Mouse (Mus musculus): ENCODE measurements around the gene A730071L15Rik. TPM values are rescaled to one million over a fixed set of nuclear protein-coding genes. Genes with fewer than 3 reads are reported as not detected.

A730071L15Rik gene
- total RNA-seq, 4 experiments from 2014 or later = 0.17 to 0.30 TPM; not detected in 2

- DNase-seq = no peak
These were observed 15.5 kb upstream of the A730071L15Rik start for GRCm38 (mm10) chr11:6184202-6184935.

GRCm38 (mm10) chr11:6187399-6187798, 12.4 kb upstream of the A730071L15Rik start:
- no peak for DNase-seq

- peak; percentile 79 for DNase-seq
These were observed 12.0 kb upstream of the A730071L15Rik start for GRCm38 (mm10) chr11:6187878-6188277.

GRCm38 (mm10) chr11:6196780-6197179, 3.0 kb upstream of the A730071L15Rik start:
- DNase-seq = no peak

GRCm38 (mm10) chr11:6198449-6198848, 1.4 kb upstream of the A730071L15Rik start:
- DNase-seq = no peak

GRCm38 (mm10) chr11:6200087-6200569, 299 bp downstream of the A730071L15Rik start, which contains the start of gene Nudcd3:
TSS of gene Nudcd3 (minus strand) at chr11:6200415.
- DNase-seq = peak; percentile 75

GRCm38 (mm10) chr11:6200570-6200969, 741 bp downstream of the A730071L15Rik start:
- no peak for DNase-seq

GRCm38 (mm10) chr11:6207090-6207489, 7.3 kb downstream of the A730071L15Rik start:
- DNase-seq = no peak

GRCm38 (mm10) chr11:6208158-6208557, 8.3 kb downstream of the A730071L15Rik start:
- DNase-seq = no peak

GRCm38 (mm10) chr11:6216834-6217233, 17.0 kb downstream of the A730071L15Rik start:
- DNase-seq = no peak

GRCm38 (mm10) chr11:6218189-6218896, 18.5 kb downstream of the A730071L15Rik start:
- DNase-seq = no peak

- no peak for DNase-seq
These were observed 20.1 kb downstream of the A730071L15Rik start for GRCm38 (mm10) chr11:6219967-6220366.

- DNase-seq = no peak
These were observed 22.4 kb downstream of the A730071L15Rik start for GRCm38 (mm10) chr11:6222187-6222586.

- no peak for DNase-seq
These were observed 24.9 kb downstream of the A730071L15Rik start for GRCm38 (mm10) chr11:6224541-6225229.

- DNase-seq = no peak
These were observed 30.2 kb downstream of the A730071L15Rik start, which contains the start of gene Npc1l1 for GRCm38 (mm10) chr11:6230012-6230411. TSS of gene Npc1l1 (minus strand) at chr11:6230143.

- no peak for DNase-seq
These were observed 33.2 kb downstream of the A730071L15Rik start for GRCm38 (mm10) chr11:6233025-6233424.

GRCm38 (mm10) chr11:6244707-6245106, 44.9 kb downstream of the A730071L15Rik start:
- DNase-seq = no peak

Other genes with a start within 250 kb of the A730071L15Rik start
- gene Gck, start 249.9 kb upstream of the A730071L15Rik start, total RNA-seq (2022) = 1 to 10 TPM; 2.8 to 5.4 (median 4.0) TPM
- gene Ykt6, start 244.3 kb upstream of the A730071L15Rik start, total RNA-seq (2022) = 10 to 100 TPM; 73.5 to 98.2 (median 85.7) TPM
- gene Camk2b, start 133.7 kb upstream of the A730071L15Rik start, total RNA-seq (2022) = 10 to 100 TPM; 13.2 to 25.8 (median 20.0) TPM
- gene Nudcd3, start 386 bp downstream of the A730071L15Rik start, total RNA-seq (2022) = 10 to 100 TPM; 69.6 to 92.4 (median 82.8) TPM
- under 1 TPM in 2 of 4 experiments, not detected in 2; 0.13 to 0.15 TPM for gene Npc1l1, start 30.1 kb downstream of the A730071L15Rik start, total RNA-seq (2022)
- 10 to 100 TPM; 55.2 to 69.7 (median 60.3) TPM for gene Ddx56, start 67.7 kb downstream of the A730071L15Rik start, total RNA-seq (2022)
- 100 to 1,000 TPM; 116 to 136 (median 128) TPM for gene Tmed4, start 74.8 kb downstream of the A730071L15Rik start, total RNA-seq (2022)
- gene Ogdh, start 91.6 kb downstream of the A730071L15Rik start, total RNA-seq (2022) = 100 to 1,000 TPM; 373 to 593 (median 476) TPM
- gene Zmiz2, start 189.0 kb downstream of the A730071L15Rik start, total RNA-seq (2022) = 10 to 100 TPM; 51.9 to 66.8 (median 59.9) TPM
- gene Ppia, start 215.4 kb downstream of the A730071L15Rik start, total RNA-seq (2022) = 1,000 to 10,000 TPM; 1,457 to 1,759 (median 1,529) TPM
- gene H2afv, start 244.4 kb downstream of the A730071L15Rik start, total RNA-seq (2022) = 10 to 100 TPM; 68.9 to 84.3 (median 80.5) TPM